Comparison of ENCODE assay signal across 14 mouse cellular contexts in genomic region chrX:38654681-38655080, GRCm38 (mm10). TPM values are rescaled to one million over a fixed set of nuclear protein-coding genes. Genes with fewer than 3 reads are reported as not detected.
A peak's percentile ranks its signal among the peaks of the same experiment; 100 is the strongest.
DNase-seq lines count a peak whose midpoint lies in the region; ATAC-seq and TF ChIP-seq lines count a peak whose summit lies in the region.
"Had no signal": no experiment of that assay in that cellular context is flagged by ENCODE, and none has a peak within 500 bp of the region (broad histone marks: within the 10 kb centered on the region; RNA-seq: fewer than 3 reads in every experiment).

No protein-coding gene starts in this region.

- H3K36me3 ChIP-seq in E14TG2a.4 (ENCODE audit: insufficient read depth, low read length), result no peaks in the 10 kb centered on the region
- no peaks in the 10 kb centered on the region for H3K36me3 ChIP-seq in liver, embryonic 14.5 days (replicated peaks; ENCODE audit: control insufficient read depth, insufficient read depth, low read depth)
- H3K36me3 ChIP-seq: hindbrain, embryonic 13.5 days; lung, embryonic 15.5 days; midbrain, embryonic 13.5 days had no signal

- H3K27ac ChIP-seq in liver, embryonic 14.5 days, result no peak overlapping the region
- H3K27ac ChIP-seq: hindbrain, embryonic 13.5 days; lung, embryonic 15.5 days; midbrain, embryonic 13.5 days had no signal

- H3K9ac ChIP-seq in liver, embryonic 14.5 days (replicated peaks), result no peak overlapping the region
- H3K9ac ChIP-seq: hindbrain, embryonic 13.5 days; lung, embryonic 15.5 days; midbrain, embryonic 13.5 days had no signal

- intact Hi-C loops in left cerebral cortex, postnatal 4 days (cut with DNase I), result no loop called here

- ATAC-seq in liver, embryonic 14.5 days (ENCODE audit: insufficient read depth), result no peak
- ATAC-seq: midbrain, embryonic 13.5 days had no signal

- H3K27me3 ChIP-seq in E14TG2a.4 (ENCODE audit: insufficient read depth, low read length), result no peaks in the 10 kb centered on the region
- no peaks in the 10 kb centered on the region for H3K27me3 ChIP-seq in liver, embryonic 14.5 days (ENCODE audit: control insufficient read depth, insufficient read depth, low read length)
- H3K27me3 ChIP-seq: hindbrain, embryonic 13.5 days; lung, embryonic 15.5 days; midbrain, embryonic 13.5 days had no signal

- WGBS in lung, adult 2 months, result 75% methylated on average over 5 of the region's 5 CpGs
- WGBS in liver, embryonic 14.5 days (ENCODE audit: insufficient replicate concordance), result 63% methylated on average over 5 of the region's 5 CpGs

- no peaks in the 10 kb centered on the region for H3K4me1 ChIP-seq in lung, adult 2 months (ENCODE audit: control insufficient read depth, insufficient read depth, low read length)
- H3K4me1 ChIP-seq in E14TG2a.4 (replicated peaks; ENCODE audit: low read depth, low read length), result peaks cover 19% of the 10 kb centered on the region
- H3K4me1 ChIP-seq in liver, embryonic 14.5 days (replicated peaks; ENCODE audit: control insufficient read depth in 2 of 2, insufficient read depth in 2 of 2, low read length in 1 of 2), result no peaks in the 10 kb centered on the region
- H3K4me1 ChIP-seq: hindbrain, embryonic 13.5 days; lung, embryonic 15.5 days; midbrain, embryonic 13.5 days had no signal

- no peak for TF ChIP-seq EP300 in liver, embryonic 14.5 days (IDR thresholded peaks at IDR 0.05; ENCODE audit: low read depth)

- no peaks in the 10 kb centered on the region for H3K9me3 ChIP-seq in E14TG2a.4 (ENCODE audit: low read length)
- H3K9me3 ChIP-seq in liver, embryonic 14.5 days (ENCODE audit: control insufficient read depth, low read length), result no peaks in the 10 kb centered on the region
- H3K9me3 ChIP-seq: hindbrain, embryonic 13.5 days; lung, embryonic 15.5 days; midbrain, embryonic 13.5 days had no signal

- 0 out of 2 replicates have a peak, but pooled peaks have one; percentile 34 for TF ChIP-seq CTCF in lung, adult 2 months (IDR thresholded peaks at IDR 0.05; ENCODE audit: insufficient read depth, low read length)
- TF ChIP-seq CTCF in E14TG2a.4 (conservative IDR thresholded peaks at IDR 0.05; ENCODE audit: low read length), result peak; percentile 66
- TF ChIP-seq CTCF in liver, embryonic 14.5 days (IDR thresholded peaks at IDR 0.05; ENCODE audit: low read depth), result peak; percentile 67

- TF ChIP-seq POLR2A in lung, adult 2 months (IDR thresholded peaks at IDR 0.05; ENCODE audit: borderline replicate concordance, extremely low read depth, low read depth, low read length), result no peak

- H3K4me3 ChIP-seq in lung, adult 2 months (replicated peaks; ENCODE audit: extremely low read depth, low read depth, low read length), result no peak overlapping the region
- H3K4me3 ChIP-seq in E14TG2a.4 (replicated peaks; ENCODE audit: low read length), result no peak overlapping the region
- H3K4me3 ChIP-seq in liver, embryonic 14.5 days (ENCODE audit: insufficient read depth in 1 of 2, low read depth in 2 of 2, low read length in 2 of 2), result no peak overlapping the region
- H3K4me3 ChIP-seq: erythroblast, embryonic 14.5 days; hindbrain, embryonic 13.5 days; lung, embryonic 15.5 days; midbrain, embryonic 13.5 days had no signal

- no peak overlapping the region for H3K4me2 ChIP-seq in liver, embryonic 14.5 days (ENCODE audit: low read depth)
- H3K4me2 ChIP-seq: heart, embryonic 11.5 days; hindbrain, embryonic 13.5 days; lung, embryonic 15.5 days; midbrain, embryonic 13.5 days had no signal

- DNase-seq in cerebellum, postnatal 10 days, result peak; percentile 5 to 13
- no peak for DNase-seq in cerebellum, postnatal 4 days (ENCODE audit: low spot score in 2 of 2)
- DNase-seq in lung, adult 2 months, result no peak
- DNase-seq in lung, postnatal 36 days, result no peak
- DNase-seq in liver, embryonic 14.5 days (ENCODE audit: low read depth in 3 of 3, low spot score in 3 of 3), result no peak
- DNase-seq in left cerebral cortex, postnatal 4 days, result no peak
- no peak for DNase-seq in right cerebral cortex, adult 18-20 months
- DNase-seq: right cerebral cortex, postnatal 4 days had no signal

RNA-seq across cellular contexts. Expression of gene C1galt1c1, which starts 19.8 kb away (rescaled TPM):
- 9.0 and 14.2 TPM in 2 replicates for polyA plus RNA-seq in lung, adult 2 months (2012; rRNA removed)
- 4.4 and 8.6 TPM in 2 replicates for polyA plus RNA-seq in liver, embryonic 14.5 days (2012; rRNA removed)
- 14.0 and 16.9 TPM in 2 replicates for polyA plus RNA-seq in liver, embryonic 14.5 days (2014; fragmentation: Nextera tagmentation; extraction: Ambion mirVana)
- 10 to 100 TPM; 12.7 to 14.1 TPM for total RNA-seq in left cerebral cortex, postnatal 4 days (2021)

RNA-seq across cellular contexts. Expression of gene Mcts1, which starts 54.3 kb away (rescaled TPM):
- 5.2 and 8.5 TPM in 2 replicates for polyA plus RNA-seq in lung, adult 2 months (2012; rRNA removed)
- polyA plus RNA-seq in liver, embryonic 14.5 days (2012; rRNA removed), result 15.9 and 23.8 TPM in 2 replicates
- polyA plus RNA-seq in liver, embryonic 14.5 days (2014; fragmentation: Nextera tagmentation; extraction: Ambion mirVana), result 44.4 and 47.8 TPM in 2 replicates
- 10 to 100 TPM; 98.1 to 99.0 TPM for total RNA-seq in left cerebral cortex, postnatal 4 days (2021)

Comparison
In these comparisons a context has a peak if more than half of its experiments do, and no peak if none do; other contexts are left out.
1. DNase-seq: peak in cerebellum, postnatal 10 days (2 of 2); none in cerebellum, postnatal 4 days (0 of 2), lung, adult 2 months (single experiment), lung, postnatal 36 days (single experiment), liver, embryonic 14.5 days (0 of 3), left cerebral cortex, postnatal 4 days (single experiment) and right cerebral cortex, adult 18-20 months (single experiment).
2. Peak in every context shown above with its lines, with median percentiles within 50 percentile points of each other: CTCF ChIP-seq.